Mouse (Mus musculus): ENCODE measurements around the gene Mettl7a1. TPM values are rescaled to one million over a fixed set of nuclear protein-coding genes. Genes with fewer than 3 reads are reported as not detected.
"Not testable (repeated sequence)": the region's sequence is repeated elsewhere in the genome, so short reads cannot be mapped to it uniquely, and the experiment has no call there.

Mettl7a1 gene
- polyA plus RNA-seq (2016; fragmentation: Nextera tagmentation; extraction: Ambion mirVana) = 4.5 and 4.7 TPM in 2 replicates

DNA sequence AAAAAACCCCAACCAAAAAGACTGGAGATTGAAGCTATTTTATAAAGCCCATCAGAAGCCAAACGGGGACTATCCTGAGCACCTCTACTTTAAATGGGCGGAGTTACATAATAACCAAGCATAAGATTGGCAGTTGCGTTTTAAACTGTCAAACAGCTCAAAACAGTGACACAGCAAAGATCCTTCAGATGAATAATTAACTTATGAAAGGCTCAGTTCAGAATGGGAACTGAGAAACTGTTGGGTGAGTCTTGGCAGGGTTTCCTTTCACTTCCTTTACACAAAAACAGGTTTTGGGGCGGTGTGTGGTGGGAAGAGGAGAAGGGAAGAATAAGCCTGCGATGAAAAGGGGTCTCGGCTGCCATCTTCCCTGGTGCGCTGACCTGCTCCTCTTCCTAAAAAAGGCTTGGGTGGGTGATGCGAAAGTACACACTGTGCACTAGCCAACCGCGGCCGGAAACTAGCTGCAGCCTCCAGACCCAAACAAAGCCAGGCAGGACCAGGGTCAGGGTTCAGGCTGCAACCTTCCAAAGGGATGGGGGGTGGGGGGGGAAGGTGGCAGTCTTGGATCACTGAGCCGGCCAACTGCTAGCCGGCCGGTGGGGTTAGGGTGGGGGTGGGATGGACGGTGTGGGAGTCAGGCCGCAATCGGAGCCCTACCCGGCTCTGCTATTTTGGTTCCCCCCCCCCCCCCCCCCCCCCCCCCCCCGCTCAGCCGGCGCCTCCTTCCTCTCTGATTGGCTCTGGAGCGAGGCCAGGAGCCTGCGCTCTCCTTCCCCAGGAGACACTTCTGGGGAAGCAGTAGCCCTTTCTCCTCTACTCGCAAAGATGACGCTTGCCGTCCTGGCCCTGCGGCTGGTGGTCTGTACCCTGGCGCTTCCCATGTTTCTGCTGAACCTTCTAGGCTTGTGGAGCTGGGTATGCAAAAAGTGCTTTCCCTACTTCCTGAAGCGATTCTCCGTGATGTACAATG is at the start of gene Mettl7a1:
Gene Mettl7a1 (plus strand): TSS at position 122 of the 973 bp plus-strand sequence.
- peak within 1 kb of the TSS; percentile 85 for H3K27ac ChIP-seq (replicated peaks)
- H3K36me3 ChIP-seq = no peaks in the 10 kb centered on the region
- H3K4me1 ChIP-seq = peaks cover 7% of the 10 kb centered on the region; the same call in 1 of the 2 replicates
- no peaks in the 10 kb centered on the region for H3K27me3 ChIP-seq
- peak; percentile 84 for ATAC-seq (ENCODE audit: low FRiP score, low read depth)
- peak within 1 kb of the TSS; percentile 68 for H3K4me2 ChIP-seq (replicated peaks)
- peak within 1 kb of the TSS; percentile 52 for H3K4me3 ChIP-seq
- peak within 1 kb of the TSS; percentile 65 for H3K9ac ChIP-seq (replicated peaks)
- WGBS = 3% methylated on average over 21 of the region's 30 CpGs
- H3K9me3 ChIP-seq = no peaks in the 10 kb centered on the region

DNA sequence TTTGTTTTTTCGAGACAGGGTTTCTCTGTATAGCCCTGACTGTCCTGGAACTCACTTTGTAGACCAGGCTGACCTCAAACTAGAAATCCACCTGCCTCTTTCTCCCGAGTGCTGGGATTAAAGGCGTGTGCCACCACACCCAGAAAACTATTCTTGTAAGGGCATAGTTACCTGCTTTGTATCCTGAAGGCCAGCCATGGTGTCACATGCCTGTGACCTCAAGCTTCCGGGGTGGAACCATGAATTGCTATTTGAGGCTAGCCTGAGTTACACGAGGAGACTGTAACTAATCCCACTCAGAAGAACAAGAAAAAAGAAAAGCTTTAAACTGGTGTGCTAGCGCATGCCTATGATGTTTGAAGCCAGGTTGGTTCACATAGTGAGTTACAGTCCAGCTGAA is 47.6 kb upstream of the Mettl7a1 start:
- peaks cover 83% of the 10 kb centered on the region for H3K36me3 ChIP-seq
- ATAC-seq (ENCODE audit: low FRiP score, low read depth) = no peak
- H3K4me2 ChIP-seq (replicated peaks) = no peak overlapping the region

GRCm38 (mm10) chr15:100257305-100257704 is 46.6 kb upstream of the Mettl7a1 start:
- Histone ChIP-seq H3K4me1 (no peaks in the 10 kb centered on the region), H3K4me3 (no peak overlapping the region), H3K4me2 (replicated peaks) (no peak overlapping the region), H3K27ac (replicated peaks) (no peak overlapping the region), H3K9me3 (no peaks in the 10 kb centered on the region), H3K27me3 (no peaks in the 10 kb centered on the region), H3K36me3 (peaks cover 76% of the 10 kb centered on the region), H3K9ac (replicated peaks) (no peak overlapping the region)
- ATAC-seq (ENCODE audit: low FRiP score, low read depth) = no peak
- 90% methylated on average over 5 of the region's 5 CpGs for WGBS

More for the DNA sequence above, 47.6 kb upstream of the Mettl7a1 start:
- Histone ChIP-seq H3K9me3 (no peaks in the 10 kb centered on the region), H3K9ac (replicated peaks) (no peak overlapping the region), H3K27ac (replicated peaks) (no peak overlapping the region), H3K27me3 (no peaks in the 10 kb centered on the region), H3K4me3 (no peak overlapping the region), H3K4me1 (no peaks in the 10 kb centered on the region)
- WGBS = 91% methylated on average over 6 of the region's 6 CpGs

- no peak overlapping the region for H3K4me2 ChIP-seq (replicated peaks)
- H3K9ac ChIP-seq (replicated peaks) = no peak overlapping the region
- H3K4me1 ChIP-seq = no peaks in the 10 kb centered on the region
- ATAC-seq (ENCODE audit: low FRiP score, low read depth) = no peak
- H3K27me3 ChIP-seq = no peaks in the 10 kb centered on the region
- H3K4me3 ChIP-seq = no peak overlapping the region
- peaks cover 63% of the 10 kb centered on the region for H3K36me3 ChIP-seq
- no peaks in the 10 kb centered on the region for H3K9me3 ChIP-seq
- 96% methylated on average over 7 of the region's 7 CpGs for WGBS
- H3K27ac ChIP-seq (replicated peaks) = no peak overlapping the region
Observed at GRCm38 (mm10) chr15:100258646-100259425, 45.1 kb upstream of the Mettl7a1 start.

DNA sequence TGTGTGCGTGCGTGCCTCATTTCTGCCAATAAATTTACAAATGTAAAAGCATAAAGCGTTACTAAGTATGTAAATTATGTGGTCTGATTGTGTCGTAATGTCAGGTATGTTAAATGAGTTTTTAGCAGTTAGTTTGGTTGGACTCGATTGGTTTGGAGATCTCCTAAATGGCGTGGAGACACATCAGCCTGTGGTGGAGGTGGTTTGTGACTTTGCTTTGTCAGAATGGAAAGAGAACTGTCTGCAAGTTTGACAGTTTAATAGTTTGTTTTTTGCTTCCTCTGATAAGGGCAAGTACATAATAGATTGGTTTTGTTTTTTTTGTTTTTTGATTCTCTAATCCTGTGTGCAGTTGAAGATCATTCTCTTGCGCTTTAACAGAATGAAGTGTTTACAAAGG is 43.6 kb upstream of the Mettl7a1 start:
- WGBS = 88% methylated on average over 7 of the region's 7 CpGs
- H3K36me3 ChIP-seq = peaks cover 48% of the 10 kb centered on the region
- H3K9ac ChIP-seq (replicated peaks) = not testable (repeated sequence)

DNA sequence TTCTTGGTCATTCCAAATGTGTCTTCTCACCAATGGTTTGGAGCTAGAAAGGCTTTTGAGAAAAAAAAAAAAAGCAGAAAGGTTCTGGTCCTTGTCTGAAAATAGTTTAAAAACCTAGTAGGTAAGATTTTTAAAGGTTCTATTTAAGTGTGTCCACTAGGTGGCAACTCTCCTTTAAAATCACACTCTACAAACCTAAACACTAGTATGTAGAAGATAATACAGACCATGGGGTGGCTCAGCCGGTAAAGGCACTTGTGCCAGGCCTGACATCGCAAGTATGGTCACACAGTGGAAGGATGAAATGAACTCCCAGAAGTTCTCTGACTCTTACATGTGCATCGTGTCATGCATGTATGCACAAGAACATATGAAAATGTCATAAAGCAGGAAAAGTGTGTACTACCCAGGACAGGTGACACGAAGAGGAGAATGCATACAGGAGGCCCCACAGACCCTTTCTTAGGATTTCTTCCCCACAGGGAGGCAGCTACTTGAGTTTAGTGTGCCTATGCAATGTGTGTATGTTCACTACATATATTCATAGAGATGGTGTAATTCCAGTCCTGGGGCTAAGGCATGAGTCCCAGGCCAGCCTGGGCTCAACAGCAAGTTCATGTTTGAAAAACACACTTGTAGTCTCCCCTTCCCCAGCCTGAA is 40.6 kb upstream of the Mettl7a1 start:
- Histone ChIP-seq H3K9ac (replicated peaks) (no peak overlapping the region), H3K9me3 (no peaks in the 10 kb centered on the region), H3K4me1 (no peaks in the 10 kb centered on the region), H3K27me3 (no peaks in the 10 kb centered on the region), H3K4me2 (replicated peaks) (no peak overlapping the region), H3K27ac (replicated peaks) (no peak overlapping the region), H3K4me3 (no peak overlapping the region), H3K36me3 (peaks cover 21% of the 10 kb centered on the region)
- 18% methylated on average over 4 of the region's 4 CpGs for WGBS
- no peak for ATAC-seq (ENCODE audit: low FRiP score, low read depth)

More for the DNA sequence above, 43.6 kb upstream of the Mettl7a1 start:
- ATAC-seq (ENCODE audit: low FRiP score, low read depth); H3K4me3 ChIP-seq; H3K27me3 ChIP-seq; H3K27ac ChIP-seq (replicated peaks); H3K9me3 ChIP-seq; H3K4me1 ChIP-seq; H3K4me2 ChIP-seq (replicated peaks): not testable (repeated sequence)

GRCm38 (mm10) chr15:100265586-100266325 is 38.2 kb upstream of the Mettl7a1 start:
- WGBS = 90% methylated on average over 4 of the region's 5 CpGs
- no peaks in the 10 kb centered on the region for H3K9me3 ChIP-seq
- H3K36me3 ChIP-seq = peaks cover 6% of the 10 kb centered on the region
- no peak overlapping the region for H3K9ac ChIP-seq (replicated peaks)
- no peaks in the 10 kb centered on the region for H3K4me1 ChIP-seq
- no peak overlapping the region for H3K27ac ChIP-seq (replicated peaks)
- H3K4me3 ChIP-seq = no peak overlapping the region
- ATAC-seq (ENCODE audit: low FRiP score, low read depth) = no peak
- H3K4me2 ChIP-seq (replicated peaks) = no peak overlapping the region
- H3K27me3 ChIP-seq = no peaks in the 10 kb centered on the region; the same call in 1 of the 2 replicates

DNA sequence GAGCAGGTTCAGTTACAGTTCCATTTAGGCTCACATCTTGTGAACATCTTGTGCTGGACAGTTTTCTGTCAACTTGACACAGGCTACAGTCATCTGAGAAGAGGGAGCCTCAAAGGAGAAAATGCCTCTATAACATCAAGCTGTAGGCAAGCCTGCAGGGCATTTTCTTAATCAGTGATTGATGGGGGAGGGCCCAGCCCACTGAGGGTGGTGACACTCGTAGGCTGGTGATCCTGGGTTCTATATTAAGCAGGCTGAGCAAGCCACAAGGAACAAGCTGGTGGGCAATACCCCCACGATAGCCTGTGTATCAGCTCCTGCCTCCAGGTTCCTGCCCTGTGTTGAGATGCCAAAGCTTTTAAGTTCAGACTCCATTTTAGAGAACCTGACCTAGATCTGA is 35.0 kb upstream of the Mettl7a1 start:
- H3K9ac ChIP-seq (replicated peaks) = no peak overlapping the region
- H3K4me3 ChIP-seq = no peak overlapping the region
- H3K27me3 ChIP-seq = peaks cover 3% of the 10 kb centered on the region; the same call in 1 of the 2 replicates
- no peaks in the 10 kb centered on the region for H3K9me3 ChIP-seq
- no peaks in the 10 kb centered on the region for H3K4me1 ChIP-seq
- 86% methylated on average over 2 of the region's 2 CpGs for WGBS
- no peak for ATAC-seq (ENCODE audit: low FRiP score, low read depth)
- H3K36me3 ChIP-seq = no peaks in the 10 kb centered on the region
- H3K27ac ChIP-seq (replicated peaks) = no peak overlapping the region
- no peak overlapping the region for H3K4me2 ChIP-seq (replicated peaks)

GRCm38 (mm10) chr15:100269776-100270175 is 34.2 kb upstream of the Mettl7a1 start:
- Histone ChIP-seq H3K9ac (replicated peaks) (no peak overlapping the region), H3K4me2 (replicated peaks) (no peak overlapping the region), H3K4me3 (no peak overlapping the region), H3K36me3 (no peaks in the 10 kb centered on the region), H3K27me3 (peaks cover 3% of the 10 kb centered on the region; the same call in 1 of the 2 replicates), H3K27ac (replicated peaks) (no peak overlapping the region), H3K4me1 (no peaks in the 10 kb centered on the region), H3K9me3 (no peaks in the 10 kb centered on the region)
- 8% methylated on average over 9 of the region's 9 CpGs for WGBS
- ATAC-seq (ENCODE audit: low FRiP score, low read depth) = no peak

GRCm38 (mm10) chr15:100270609-100271008 is 33.3 kb upstream of the Mettl7a1 start:
- H3K27ac ChIP-seq (replicated peaks); H3K9ac ChIP-seq (replicated peaks); H3K4me2 ChIP-seq (replicated peaks); H3K9me3 ChIP-seq; ATAC-seq (ENCODE audit: low FRiP score, low read depth); H3K36me3 ChIP-seq; H3K27me3 ChIP-seq; H3K4me3 ChIP-seq; H3K4me1 ChIP-seq: not testable (repeated sequence)
- WGBS = 17% methylated on average over 7 of the region's 7 CpGs

DNA sequence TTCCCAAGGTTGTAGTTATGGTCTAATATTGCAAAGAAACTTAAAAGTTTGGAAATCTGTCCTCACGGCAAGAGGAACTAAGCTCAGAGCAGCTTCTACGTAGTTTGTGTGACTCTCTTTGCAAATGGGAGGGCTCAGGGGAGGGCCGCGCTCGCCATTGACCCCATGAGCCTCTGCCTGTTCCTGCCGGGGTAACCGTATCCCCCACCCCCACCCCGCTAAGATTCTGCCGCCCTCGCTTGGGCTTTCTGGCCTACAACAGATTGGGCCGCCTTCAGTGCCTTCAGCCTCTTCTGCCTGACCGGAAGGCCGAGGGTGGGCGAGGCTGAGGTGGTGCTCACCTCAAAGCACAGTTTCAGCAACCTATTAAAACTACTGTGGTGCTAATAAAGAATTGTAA is 32.5 kb upstream of the Mettl7a1 start:
- no peak overlapping the region for H3K4me3 ChIP-seq
- H3K4me2 ChIP-seq (replicated peaks) = no peak overlapping the region
- no peak for ATAC-seq (ENCODE audit: low FRiP score, low read depth)
- no peaks in the 10 kb centered on the region for H3K9me3 ChIP-seq
- no peaks in the 10 kb centered on the region for H3K4me1 ChIP-seq
- no peaks in the 10 kb centered on the region for H3K36me3 ChIP-seq
- H3K9ac ChIP-seq (replicated peaks) = no peak overlapping the region
- 60% methylated on average over 14 of the region's 14 CpGs for WGBS
- peaks cover 3% of the 10 kb centered on the region; the same call in 1 of the 2 replicates for H3K27me3 ChIP-seq
- H3K27ac ChIP-seq (replicated peaks) = no peak overlapping the region

Measured in midbrain, embryonic 12.5 days (tissue).